Mouse (Mus musculus): ENCODE measurements at regions not wholly inside any gene's neighbourhood (a gene's known extent, or its start where the extent isn't known, plus 50 kb on each side); places are given as distances from the start of the nearest gene placed in this dataset.

GRCm38 (mm10) chr19:26511756-26512155 is 93.1 kb upstream of the Smarca2 start:
- Histone ChIP-seq H3K4me2 (ENCODE audit: low read depth, low read length) (no peak overlapping the region), H3K9me3 (ENCODE audit: control insufficient read depth, low read length) (no peaks in the 10 kb centered on the region), H3K9ac (replicated peaks; ENCODE audit: low read depth, low read length) (no peak overlapping the region), H3K27ac (ENCODE audit: low read depth, low read length) (no peak overlapping the region), H3K4me3 (ENCODE audit: low read depth, low read length) (no peak overlapping the region), H3K36me3 (ENCODE audit: control insufficient read depth, insufficient read depth, low read length) (no peaks in the 10 kb centered on the region), H3K27me3 (ENCODE audit: control insufficient read depth, insufficient read depth, low read length) (no peaks in the 10 kb centered on the region), H3K4me1 (ENCODE audit: control insufficient read depth, insufficient read depth, low read length) (peaks cover 12% of the 10 kb centered on the region; the same call in 1 of the 2 replicates)
- WGBS, result 79% methylated on average over 6 of the region's 6 CpGs
- no peak for ATAC-seq (ENCODE audit: low read depth)

GRCm38 (mm10) chr19:26524583-26524982 is 80.3 kb upstream of the Smarca2 start:
- H3K36me3 ChIP-seq (ENCODE audit: control insufficient read depth, insufficient read depth, low read length), result no peaks in the 10 kb centered on the region
- no peaks in the 10 kb centered on the region for H3K27me3 ChIP-seq (ENCODE audit: control insufficient read depth, insufficient read depth, low read length)
- H3K9ac ChIP-seq (replicated peaks; ENCODE audit: low read depth, low read length), result no peak overlapping the region
- WGBS, result 93% methylated on average over 3 of the region's 3 CpGs
- no peak overlapping the region for H3K4me2 ChIP-seq (ENCODE audit: low read depth, low read length)
- H3K4me3 ChIP-seq (ENCODE audit: low read depth, low read length), result no peak overlapping the region
- no peaks in the 10 kb centered on the region for H3K9me3 ChIP-seq (ENCODE audit: control insufficient read depth, low read length)
- no peak overlapping the region for H3K27ac ChIP-seq (ENCODE audit: low read depth, low read length)
- no peaks in the 10 kb centered on the region for H3K4me1 ChIP-seq (ENCODE audit: control insufficient read depth, insufficient read depth, low read length)
- no peak for ATAC-seq (ENCODE audit: low read depth)

DNA sequence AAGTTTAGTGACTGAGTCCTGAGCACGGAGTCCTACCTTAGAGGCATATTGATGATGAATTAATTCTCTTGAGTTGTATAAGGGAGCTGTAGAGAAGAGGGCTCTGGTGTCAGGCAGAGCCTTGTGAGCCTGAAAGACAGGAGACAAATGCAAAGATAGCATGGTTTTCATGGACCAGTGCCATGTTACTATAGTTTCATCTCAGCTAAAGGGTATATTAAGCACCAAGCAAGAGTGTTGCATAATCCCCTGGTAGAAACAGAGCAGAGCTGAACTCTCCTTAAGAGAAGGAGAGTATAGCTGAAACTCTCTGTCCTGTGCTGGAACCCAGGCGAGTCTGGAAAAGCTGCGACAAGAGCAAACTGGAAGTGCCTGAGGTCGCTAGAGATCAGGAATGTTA is 73.5 kb upstream of the Smarca2 start:
- WGBS, result 84% methylated on average over 4 of the region's 4 CpGs
- H3K27ac ChIP-seq (ENCODE audit: low read depth, low read length), result no peak overlapping the region
- H3K4me3 ChIP-seq (ENCODE audit: low read depth, low read length), result no peak overlapping the region
- H3K4me2 ChIP-seq (ENCODE audit: low read depth, low read length), result no peak overlapping the region
- ATAC-seq (ENCODE audit: low read depth), result no peak
- no peaks in the 10 kb centered on the region for H3K36me3 ChIP-seq (ENCODE audit: control insufficient read depth, insufficient read depth, low read length)
- no peaks in the 10 kb centered on the region for H3K9me3 ChIP-seq (ENCODE audit: control insufficient read depth, low read length)
- H3K27me3 ChIP-seq (ENCODE audit: control insufficient read depth, insufficient read depth, low read length), result no peaks in the 10 kb centered on the region
- H3K4me1 ChIP-seq (ENCODE audit: control insufficient read depth, insufficient read depth, low read length), result peaks cover 9% of the 10 kb centered on the region; the same call in 1 of the 2 replicates
- no peak overlapping the region for H3K9ac ChIP-seq (replicated peaks; ENCODE audit: low read depth, low read length)

DNA sequence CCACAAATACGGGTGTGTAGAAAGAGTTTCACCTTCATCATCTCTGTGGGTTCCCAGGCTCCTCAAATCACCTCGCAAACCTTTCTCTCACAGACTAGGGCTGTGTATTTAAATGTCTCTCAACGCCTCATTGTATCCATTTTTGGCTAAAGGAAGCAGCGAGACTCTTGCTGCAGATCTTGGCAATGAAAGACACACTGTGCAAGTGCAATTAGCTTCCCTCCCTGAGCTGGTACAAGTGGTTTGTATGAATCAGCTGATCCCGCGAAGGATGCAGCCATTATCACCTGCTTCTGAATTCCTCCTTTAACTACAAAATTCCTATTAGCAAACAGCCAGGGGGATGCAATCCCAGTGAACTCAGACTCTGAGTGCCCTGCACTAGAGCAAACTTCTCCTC is 72.3 kb upstream of the Smarca2 start:
- no peak for ATAC-seq (ENCODE audit: low read depth)
- WGBS, result 46% methylated on average over 6 of the region's 6 CpGs
- H3K27me3 ChIP-seq (ENCODE audit: control insufficient read depth, insufficient read depth, low read length), result no peaks in the 10 kb centered on the region
- no peak overlapping the region for H3K9ac ChIP-seq (replicated peaks; ENCODE audit: low read depth, low read length)
- no peak overlapping the region for H3K4me2 ChIP-seq (ENCODE audit: low read depth, low read length)
- no peaks in the 10 kb centered on the region for H3K36me3 ChIP-seq (ENCODE audit: control insufficient read depth, insufficient read depth, low read length)
- H3K4me1 ChIP-seq (ENCODE audit: control insufficient read depth, insufficient read depth, low read length), result peaks cover 9% of the 10 kb centered on the region; the same call in 1 of the 2 replicates
- peak overlapping the region; percentile 48 for H3K27ac ChIP-seq (ENCODE audit: low read depth, low read length)
- H3K9me3 ChIP-seq (ENCODE audit: control insufficient read depth, low read length), result no peaks in the 10 kb centered on the region
- no peak overlapping the region for H3K4me3 ChIP-seq (ENCODE audit: low read depth, low read length)

GRCm38 (mm10) chr19:26545671-26546070 is 59.2 kb upstream of the Smarca2 start:
- no peaks in the 10 kb centered on the region; the same call in 1 of the 2 replicates for H3K4me1 ChIP-seq (ENCODE audit: control insufficient read depth, insufficient read depth, low read length)
- H3K4me2 ChIP-seq (ENCODE audit: low read depth, low read length), result no peak overlapping the region
- H3K36me3 ChIP-seq (ENCODE audit: control insufficient read depth, insufficient read depth, low read length), result no peaks in the 10 kb centered on the region
- H3K27me3 ChIP-seq (ENCODE audit: control insufficient read depth, insufficient read depth, low read length), result no peaks in the 10 kb centered on the region
- H3K27ac ChIP-seq (ENCODE audit: low read depth, low read length), result no peak overlapping the region
- no peak for ATAC-seq (ENCODE audit: low read depth)
- WGBS, result 52% methylated on average over 3 of the region's 3 CpGs
- no peaks in the 10 kb centered on the region for H3K9me3 ChIP-seq (ENCODE audit: control insufficient read depth, low read length)
- H3K9ac ChIP-seq (replicated peaks; ENCODE audit: low read depth, low read length), result no peak overlapping the region
- no peak overlapping the region for H3K4me3 ChIP-seq (ENCODE audit: low read depth, low read length)

- Histone ChIP-seq H3K4me2 (ENCODE audit: low read depth, low read length) (no peak overlapping the region), H3K9me3 (ENCODE audit: control insufficient read depth, low read length) (no peaks in the 10 kb centered on the region), H3K27me3 (ENCODE audit: control insufficient read depth, insufficient read depth, low read length) (no peaks in the 10 kb centered on the region), H3K4me3 (ENCODE audit: low read depth, low read length) (no peak overlapping the region), H3K36me3 (ENCODE audit: control insufficient read depth, insufficient read depth, low read length) (no peaks in the 10 kb centered on the region), H3K9ac (replicated peaks; ENCODE audit: low read depth, low read length) (no peak overlapping the region), H3K4me1 (ENCODE audit: control insufficient read depth, insufficient read depth, low read length) (no peaks in the 10 kb centered on the region; the same call in 1 of the 2 replicates), H3K27ac (ENCODE audit: low read depth, low read length) (no peak overlapping the region)
- no peak for ATAC-seq (ENCODE audit: low read depth)
- WGBS, result 80% methylated on average over 6 of the region's 6 CpGs
These were observed 57.3 kb upstream of the Smarca2 start for GRCm38 (mm10) chr19:26547522-26547921.

DNA sequence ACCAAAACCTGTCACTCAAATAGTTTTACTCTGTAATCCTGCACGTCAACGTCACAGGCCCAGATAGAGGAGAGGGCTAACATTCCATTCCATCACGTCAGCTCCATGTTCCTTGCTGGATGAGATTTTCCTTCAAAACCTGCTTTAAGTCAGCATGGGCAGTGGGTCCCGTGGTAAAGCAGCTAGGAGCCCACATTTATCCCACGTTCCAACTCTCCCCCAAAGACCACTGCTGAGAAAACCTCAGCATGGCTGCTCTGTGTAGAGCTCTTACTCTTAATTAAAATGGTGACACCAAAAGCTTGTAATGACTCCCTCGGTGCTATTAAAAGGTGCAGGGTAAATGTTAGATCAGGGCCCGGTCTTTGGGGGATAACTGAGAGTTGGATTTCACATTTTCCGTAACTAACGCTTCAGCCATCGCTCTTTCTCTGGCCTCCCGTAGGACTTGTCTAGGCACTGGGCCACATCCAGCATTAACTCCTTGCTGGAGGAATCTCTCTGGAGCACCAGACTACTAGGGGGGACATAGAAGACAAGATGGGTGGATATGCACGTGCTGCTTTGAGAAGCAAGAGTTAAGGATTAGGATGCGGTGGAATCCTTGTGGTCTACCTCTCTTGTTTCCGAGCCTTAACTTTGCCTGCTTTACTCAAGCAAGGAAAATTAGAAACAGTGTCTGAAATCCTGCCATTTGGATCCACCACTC is 56.1 kb upstream of the Smarca2 start:
- Histone ChIP-seq H3K4me3 (ENCODE audit: low read depth, low read length) (no peak overlapping the region), H3K27ac (ENCODE audit: low read depth, low read length) (no peak overlapping the region), H3K4me1 (ENCODE audit: control insufficient read depth, insufficient read depth, low read length) (no peaks in the 10 kb centered on the region; the same call in 1 of the 2 replicates), H3K9me3 (ENCODE audit: control insufficient read depth, low read length) (no peaks in the 10 kb centered on the region), H3K36me3 (ENCODE audit: control insufficient read depth, insufficient read depth, low read length) (no peaks in the 10 kb centered on the region), H3K9ac (replicated peaks; ENCODE audit: low read depth, low read length) (no peak overlapping the region), H3K4me2 (ENCODE audit: low read depth, low read length) (no peak overlapping the region), H3K27me3 (ENCODE audit: control insufficient read depth, insufficient read depth, low read length) (no peaks in the 10 kb centered on the region)
- peak; percentile 59; the same call in 1 of the 2 replicates for ATAC-seq (ENCODE audit: low read depth)
- 60% methylated on average over 14 of the region's 14 CpGs for WGBS

- H3K27ac ChIP-seq (ENCODE audit: low read depth, low read length), result no peak overlapping the region
- no peaks in the 10 kb centered on the region for H3K36me3 ChIP-seq (ENCODE audit: control insufficient read depth, insufficient read depth, low read length)
- 17% methylated on average over 5 of the region's 5 CpGs for WGBS
- H3K4me2 ChIP-seq (ENCODE audit: low read depth, low read length), result no peak overlapping the region
- no peaks in the 10 kb centered on the region for H3K27me3 ChIP-seq (ENCODE audit: control insufficient read depth, insufficient read depth, low read length)
- H3K4me3 ChIP-seq (ENCODE audit: low read depth, low read length), result no peak overlapping the region
- no peaks in the 10 kb centered on the region; the same call in 1 of the 2 replicates for H3K4me1 ChIP-seq (ENCODE audit: control insufficient read depth, insufficient read depth, low read length)
- H3K9ac ChIP-seq (replicated peaks; ENCODE audit: low read depth, low read length), result no peak overlapping the region
- ATAC-seq (ENCODE audit: low read depth), result 0 out of 2 replicates have a peak, but pooled peaks have one; percentile 19
- no peaks in the 10 kb centered on the region for H3K9me3 ChIP-seq (ENCODE audit: control insufficient read depth, low read length)
These were observed 54.6 kb upstream of the Smarca2 start for GRCm38 (mm10) chr19:26550299-26550698.

All from neural tube, embryonic 14.5 days (tissue).